Mouse (Mus musculus) ovary, postnatal 10 days (tissue): Measurements from ENCODE around the gene Akr1d1.

Source experiments
- DNase-seq: peaks from one replicate; pipeline ENCODE4 v3.0.0; 2022; ENCODE audit warnings: low spot score

Akr1d1 gene

GRCm38 (mm10) chr6:37529940-37530339 is at the start of gene Akr1d1:
TSS of gene Akr1d1 (plus strand) at chr6:37530173.
- no peak for DNase-seq

DNA sequence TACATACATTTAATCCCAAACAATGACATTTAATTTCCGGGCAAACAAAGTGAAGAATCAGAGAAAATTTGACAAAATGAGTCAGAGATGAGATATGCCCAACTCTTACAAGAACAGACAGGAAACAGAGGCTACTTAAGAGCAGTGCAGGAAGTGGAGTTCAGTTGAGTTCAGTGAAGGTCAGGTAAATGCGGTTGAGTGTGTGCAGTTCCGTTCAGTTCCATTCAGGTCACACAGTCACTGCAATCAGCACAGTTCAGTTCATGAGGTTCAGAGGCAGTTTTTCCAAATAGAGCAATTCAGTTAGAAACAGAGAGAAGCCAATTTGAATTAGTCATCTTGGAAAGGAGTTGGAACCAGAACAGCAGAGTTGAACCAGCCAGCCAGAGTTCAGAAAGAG is 48.8 kb upstream of the Akr1d1 start:
- DNase-seq = no peak

DNA sequence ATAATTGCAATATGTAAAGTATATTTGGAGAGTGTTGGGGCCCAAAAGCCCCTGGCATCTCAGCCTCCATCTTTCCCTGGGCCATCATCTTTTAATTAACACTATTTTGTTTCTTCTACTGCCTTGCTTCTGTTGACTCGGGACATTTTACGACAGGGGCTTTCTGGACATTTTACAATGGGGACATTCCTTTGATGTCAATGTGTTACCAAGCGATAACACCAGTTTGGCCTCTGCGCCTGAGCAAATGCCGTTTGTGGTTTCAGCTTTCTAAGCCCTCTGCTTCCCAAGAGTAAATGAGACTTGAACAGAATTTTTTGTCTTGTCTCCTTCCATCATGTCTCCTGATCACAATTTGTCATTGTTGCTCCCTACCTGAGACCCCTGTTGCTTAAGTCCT is 46.7 kb upstream of the Akr1d1 start:
- no peak for DNase-seq

DNA sequence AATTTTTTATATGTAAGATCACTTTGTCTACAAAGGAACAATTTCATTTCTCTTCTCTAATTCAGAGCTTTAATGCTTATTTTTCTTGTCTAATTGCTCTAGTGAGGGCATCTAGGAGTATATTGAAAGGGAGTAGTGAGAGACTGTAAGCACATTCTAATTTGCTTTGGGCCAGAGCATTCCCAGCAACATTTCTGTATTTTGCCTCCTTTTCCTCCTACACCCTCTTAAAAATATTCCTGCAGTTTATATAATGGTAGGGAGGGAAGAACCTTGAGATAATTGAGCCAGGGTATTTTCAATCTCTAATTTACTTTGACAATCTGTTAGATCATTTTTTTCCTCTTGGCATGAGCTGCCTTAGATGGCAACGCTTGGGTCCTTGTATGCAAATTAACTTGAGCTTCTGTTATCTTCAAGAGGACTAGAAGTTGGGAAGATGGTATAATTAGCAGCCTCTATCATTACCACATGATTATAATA is 45.3 kb upstream of the Akr1d1 start:
- DNase-seq = no peak

- DNase-seq = no peak
Observed at GRCm38 (mm10) chr6:37486502-37486901, 43.5 kb upstream of the Akr1d1 start.

DNA sequence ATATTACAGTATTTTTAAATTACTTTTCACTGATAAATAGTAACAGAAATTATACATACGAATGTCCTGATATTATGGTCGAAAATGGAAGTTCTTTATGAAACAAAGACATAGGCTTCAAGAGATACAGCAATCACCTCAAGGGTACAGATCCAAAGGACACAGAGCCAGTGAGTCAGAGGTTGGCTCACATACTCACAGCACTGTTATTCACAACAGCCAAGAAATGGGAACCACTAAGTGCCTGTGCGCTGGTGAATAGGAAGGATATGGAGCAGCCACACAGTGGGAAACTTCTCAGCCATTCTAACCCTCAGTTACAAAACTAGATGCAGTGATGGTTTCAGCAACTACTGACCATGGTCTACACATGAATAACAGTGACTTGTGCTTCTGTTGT is 37.7 kb upstream of the Akr1d1 start:
- DNase-seq = no peak

DNA sequence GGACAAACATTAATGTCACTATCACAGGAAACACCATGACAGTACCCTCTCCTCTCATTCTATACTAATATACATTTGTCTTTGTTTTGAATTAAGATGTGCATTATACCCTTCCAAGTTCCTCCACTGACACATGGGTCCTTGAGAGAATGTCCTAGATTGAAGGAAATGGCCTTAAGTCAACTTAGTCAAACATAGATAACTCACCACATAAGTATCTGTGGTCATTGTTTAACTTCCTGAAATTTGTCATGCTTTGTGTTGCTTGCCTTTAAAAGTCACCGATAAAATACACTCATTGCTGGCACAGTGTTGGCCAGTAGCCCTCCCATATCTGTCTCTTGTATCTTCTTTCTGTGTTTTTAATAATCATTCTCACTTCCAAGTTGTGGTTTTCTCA is 35.0 kb upstream of the Akr1d1 start:
- no peak for DNase-seq

DNA sequence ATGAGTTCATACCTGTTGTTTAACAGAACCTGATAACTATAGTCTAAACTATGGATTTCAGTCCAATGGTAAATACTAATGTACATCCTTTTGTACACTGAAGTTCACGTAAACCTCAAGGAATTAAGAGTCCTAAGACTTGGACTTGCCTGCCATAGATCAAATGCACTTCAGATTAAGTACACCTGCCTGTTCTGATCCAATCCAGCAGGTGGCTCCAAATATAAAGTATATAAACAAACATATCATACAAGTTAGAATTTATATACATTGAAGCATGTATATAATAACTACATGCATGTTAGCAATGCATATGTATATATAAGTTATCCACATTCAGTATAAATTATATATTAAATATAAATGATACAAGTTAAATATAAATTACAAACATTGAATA is 33.1 kb upstream of the Akr1d1 start:
- DNase-seq = no peak

- DNase-seq = no peak
Observed at GRCm38 (mm10) chr6:37505588-37505987, 24.4 kb upstream of the Akr1d1 start.

DNA sequence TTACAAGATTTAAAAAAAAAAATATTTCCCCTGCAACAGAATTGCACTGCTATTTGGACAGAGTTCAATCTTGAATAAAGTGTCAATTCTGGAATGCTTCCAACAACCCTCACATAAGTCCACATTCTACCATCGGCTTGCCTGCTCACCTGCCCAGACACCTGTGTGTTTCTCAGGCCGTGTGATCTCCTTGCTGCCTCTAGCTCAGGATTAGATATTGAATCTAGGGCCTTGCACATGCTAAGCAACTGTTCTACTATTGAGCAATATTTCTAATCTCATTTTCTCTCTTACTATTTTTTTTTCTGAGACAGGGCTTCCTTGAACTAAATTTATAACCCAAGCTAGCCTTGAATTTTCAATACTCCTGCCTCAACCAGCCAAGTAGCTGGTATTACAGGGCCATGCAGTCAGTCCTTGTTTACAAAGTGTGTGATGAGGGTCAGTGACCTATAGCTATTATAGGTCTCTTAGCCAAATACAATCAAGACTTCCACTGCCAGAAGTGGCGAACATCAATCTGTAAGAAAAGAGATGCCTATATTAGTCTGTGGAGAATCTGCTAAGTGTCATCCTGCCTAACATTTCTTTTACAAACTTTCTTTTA is 23.0 kb upstream of the Akr1d1 start:
- no peak for DNase-seq

DNA sequence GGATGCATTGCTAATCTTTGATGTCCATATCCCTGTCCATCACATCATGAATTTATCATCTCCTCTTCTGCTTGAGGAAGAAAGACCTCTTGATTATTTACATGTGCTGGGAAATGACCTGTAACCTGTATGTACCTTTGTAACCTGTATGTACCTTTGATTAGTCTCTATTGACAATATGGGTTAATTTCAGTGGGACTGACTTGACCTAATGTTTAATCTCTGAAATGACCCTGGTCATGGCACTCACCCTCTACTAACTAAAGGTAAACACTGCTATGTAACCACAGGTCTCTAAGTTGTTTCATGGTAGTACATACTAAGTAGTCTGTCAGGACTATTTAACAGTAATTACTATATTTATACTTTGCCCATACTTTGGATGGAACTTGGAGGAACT is 19.2 kb upstream of the Akr1d1 start:
- no peak for DNase-seq

DNA sequence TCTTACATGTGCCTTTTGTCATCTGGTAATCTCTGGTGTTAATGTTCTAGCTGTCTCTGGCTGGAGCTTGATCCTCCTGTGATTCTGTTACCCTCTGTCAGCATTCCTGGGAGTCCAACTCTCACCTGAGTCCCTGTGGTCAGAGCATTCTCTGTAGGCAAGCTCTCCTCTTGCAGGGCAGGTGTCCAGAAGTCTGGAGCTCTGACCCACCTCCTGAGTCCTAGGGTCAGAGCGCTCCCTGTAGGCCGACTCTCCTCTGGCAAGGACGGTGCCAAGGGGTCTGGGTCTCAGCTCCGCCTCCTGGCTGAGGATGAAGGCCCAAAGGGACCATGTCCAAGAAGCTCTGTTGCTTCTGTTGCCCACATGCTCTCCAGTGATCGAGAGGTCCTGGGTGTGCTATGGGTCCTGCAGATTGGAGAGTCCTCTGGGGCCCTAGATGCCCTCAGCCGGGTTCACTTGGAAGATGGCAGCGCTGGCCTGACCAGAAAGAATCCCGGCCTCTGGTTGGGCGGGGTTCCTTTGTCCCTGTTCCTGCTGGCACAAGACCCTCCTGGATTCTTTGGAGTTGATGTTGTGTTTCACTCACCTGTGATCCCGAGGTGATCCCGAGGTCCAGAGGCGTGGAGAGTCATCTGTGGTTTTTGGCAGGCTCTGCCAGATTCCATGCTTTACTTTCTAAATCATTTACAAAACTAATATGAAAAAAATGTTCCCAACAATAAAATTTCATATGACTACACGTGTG is 9.2 kb upstream of the Akr1d1 start:
- no peak for DNase-seq

DNA sequence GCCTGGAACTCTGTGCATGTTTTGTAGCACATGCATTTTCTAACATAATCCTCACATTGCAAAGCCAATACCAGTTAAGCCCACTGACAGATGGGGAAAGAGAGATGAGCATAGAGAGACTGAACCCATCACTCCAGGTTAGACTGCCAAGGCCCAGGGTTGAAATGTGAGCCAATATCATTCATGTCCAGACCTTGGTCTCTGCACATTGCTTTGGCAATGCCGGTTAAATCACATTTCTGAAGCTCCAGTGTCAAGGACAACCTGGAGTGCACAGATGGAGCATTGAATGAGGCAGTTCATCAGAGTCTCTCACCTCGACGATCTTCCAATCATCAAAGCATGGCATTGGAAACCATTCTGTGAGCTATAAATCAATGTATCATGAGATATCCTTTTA is 2.1 kb downstream of the Akr1d1 start:
- DNase-seq = no peak

DNA sequence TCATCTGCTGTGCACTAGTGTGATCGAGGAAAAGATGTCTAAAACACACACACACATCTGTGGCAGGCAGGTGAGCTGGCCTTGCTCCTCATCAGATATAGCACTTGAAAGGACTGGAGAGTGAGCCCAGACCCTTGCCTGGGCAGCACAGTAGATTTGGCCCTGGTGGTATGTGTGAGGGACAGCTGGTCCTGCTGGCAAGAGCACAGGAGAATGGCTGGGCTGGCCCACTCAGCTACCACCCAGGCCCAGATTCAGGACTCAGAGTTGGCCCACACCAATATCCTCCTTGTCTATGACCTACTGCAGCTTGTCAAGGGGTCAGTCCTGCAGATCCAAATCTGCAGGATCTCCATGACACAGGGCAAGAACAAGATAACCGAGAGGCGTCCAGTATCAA is 6.9 kb downstream of the Akr1d1 start:
- DNase-seq = no peak

DNA sequence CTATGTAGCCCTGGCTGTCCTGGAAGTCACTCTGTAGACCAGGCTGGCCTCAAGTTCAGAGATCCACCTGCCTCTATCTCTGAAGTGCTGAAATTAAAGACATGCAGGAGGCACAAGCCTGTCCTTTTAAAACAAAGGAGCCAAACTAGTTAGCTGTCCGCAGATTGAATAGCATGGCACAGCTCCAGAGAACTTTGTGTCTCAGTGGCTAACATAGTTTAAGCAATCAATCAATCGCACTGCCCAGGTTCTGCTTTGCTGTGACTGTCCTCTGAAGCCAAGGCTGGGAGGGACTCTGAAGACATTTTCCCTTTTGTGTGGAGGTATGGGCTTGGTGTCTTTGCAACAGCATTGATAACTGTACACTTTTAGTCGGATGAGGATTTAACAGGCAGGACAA is 7.8 kb downstream of the Akr1d1 start:
- DNase-seq = no peak

DNA sequence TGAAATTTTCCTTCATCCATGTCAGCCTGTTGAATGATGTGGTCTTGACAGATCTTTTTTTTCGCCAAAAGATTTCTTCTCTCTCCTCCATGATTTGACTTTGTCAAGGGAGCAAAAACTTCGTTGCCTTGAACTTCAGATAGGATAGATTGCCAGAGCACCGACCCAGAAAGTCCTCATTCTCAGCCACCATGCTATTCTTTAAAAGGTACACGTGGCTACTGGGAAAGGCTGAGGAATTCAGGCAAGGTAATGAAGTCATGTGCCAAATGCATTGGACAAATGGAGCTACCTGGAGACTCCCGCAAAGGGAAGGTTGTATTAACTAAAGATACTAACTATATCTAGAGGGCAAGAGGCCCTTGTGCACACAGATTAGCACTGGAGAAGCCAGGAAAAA is 8.8 kb downstream of the Akr1d1 start:
- DNase-seq = no peak

DNA sequence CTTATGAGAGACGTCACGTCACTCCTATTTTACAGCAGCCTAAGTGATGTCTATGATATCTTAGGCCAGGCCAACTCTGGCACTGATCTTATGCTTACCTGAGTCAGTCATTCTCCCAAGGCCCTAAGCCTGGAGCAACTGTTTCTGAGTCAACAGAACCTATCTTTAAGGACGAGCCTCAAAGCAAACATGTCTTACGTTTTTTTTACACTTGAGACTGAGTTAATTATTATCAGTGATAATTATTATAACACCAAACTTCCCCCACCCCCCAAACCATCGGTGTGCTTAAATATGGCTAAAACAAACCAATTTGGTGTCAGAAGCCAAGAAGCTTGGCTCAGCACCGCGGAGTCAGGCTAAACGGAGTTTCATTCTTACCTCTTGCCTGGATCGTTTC is 9.4 kb downstream of the Akr1d1 start:
- DNase-seq = no peak

- DNase-seq = no peak
Observed at GRCm38 (mm10) chr6:37540113-37540512, 10.1 kb downstream of the Akr1d1 start.

GRCm38 (mm10) chr6:37541171-37541570 is 11.2 kb downstream of the Akr1d1 start:
- no peak for DNase-seq

DNA sequence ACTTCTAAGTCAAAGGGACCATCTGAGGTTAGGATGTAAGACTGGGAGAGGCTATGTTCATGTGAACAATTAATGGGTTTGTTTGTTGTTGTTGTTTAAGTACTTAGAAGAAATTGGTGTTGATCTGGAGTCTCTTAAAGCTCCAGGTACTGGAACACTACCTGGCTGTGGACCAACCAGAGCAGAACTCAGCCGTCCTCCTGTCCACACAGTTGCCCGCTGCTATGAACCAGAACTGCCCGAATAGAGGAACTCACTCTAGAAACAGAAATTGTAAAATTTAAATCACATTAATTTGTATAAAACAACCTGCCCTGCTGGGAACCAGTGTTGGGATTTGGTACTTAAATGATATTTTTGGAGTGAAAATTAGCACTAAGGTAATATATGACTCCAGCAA is 12.2 kb downstream of the Akr1d1 start:
- no peak for DNase-seq

DNA sequence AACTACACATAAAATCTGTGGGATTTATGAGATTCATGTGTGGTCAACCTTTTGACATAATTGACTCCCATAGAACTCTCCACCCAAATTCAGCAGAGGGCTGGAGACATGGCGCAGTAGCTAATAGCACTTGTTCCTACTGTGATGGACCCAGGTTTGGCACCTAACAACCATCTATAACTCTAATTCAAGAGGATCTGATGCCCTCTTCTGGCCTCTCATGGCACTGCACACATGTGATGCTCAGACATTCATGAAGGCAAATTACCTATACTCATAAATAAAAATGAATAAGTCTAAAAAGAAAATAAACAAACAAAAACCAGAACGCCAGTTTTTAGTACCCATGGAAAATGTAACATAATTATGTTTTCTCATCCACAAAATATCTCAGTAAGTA is 22.8 kb downstream of the Akr1d1 start:
- DNase-seq = no peak

DNA sequence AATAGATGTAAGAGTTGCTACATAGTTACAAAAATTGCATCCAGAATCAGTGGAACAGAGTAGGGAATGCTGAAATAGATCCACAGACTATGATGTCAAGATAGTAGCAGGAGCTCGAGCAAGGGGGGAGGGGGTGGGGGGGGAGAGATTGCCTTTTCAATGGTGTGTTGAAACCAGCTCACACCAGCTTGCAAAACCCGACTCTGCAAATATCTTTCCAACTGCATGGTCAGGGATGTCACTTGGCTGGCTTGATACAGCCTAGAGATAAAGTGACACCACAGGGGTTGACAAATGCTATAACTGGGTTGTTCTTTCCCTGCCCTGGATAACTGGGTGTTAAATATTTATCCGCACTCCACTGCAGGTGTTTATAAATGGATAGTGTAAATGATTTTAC is 24.0 kb downstream of the Akr1d1 start:
- DNase-seq = no peak

DNA sequence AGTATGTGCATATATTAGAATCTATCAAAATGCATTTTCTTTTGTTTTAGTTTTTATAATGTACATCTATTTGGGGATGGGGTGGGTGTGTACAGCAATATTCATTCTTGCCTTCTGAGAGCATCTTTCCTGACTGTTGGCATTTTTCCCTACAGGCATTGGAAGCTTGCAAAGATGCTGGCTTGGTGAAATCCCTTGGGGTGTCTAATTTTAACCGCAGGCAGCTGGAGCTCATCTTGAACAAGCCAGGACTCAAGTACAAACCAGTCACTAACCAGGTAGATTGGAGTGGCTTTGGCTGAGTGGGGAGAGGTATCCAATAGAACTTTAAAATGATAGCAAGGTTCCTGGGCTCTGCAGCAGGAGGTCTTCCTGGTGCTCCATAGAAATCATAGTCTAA is 24.4 kb downstream of the Akr1d1 start:
- no peak for DNase-seq

DNA sequence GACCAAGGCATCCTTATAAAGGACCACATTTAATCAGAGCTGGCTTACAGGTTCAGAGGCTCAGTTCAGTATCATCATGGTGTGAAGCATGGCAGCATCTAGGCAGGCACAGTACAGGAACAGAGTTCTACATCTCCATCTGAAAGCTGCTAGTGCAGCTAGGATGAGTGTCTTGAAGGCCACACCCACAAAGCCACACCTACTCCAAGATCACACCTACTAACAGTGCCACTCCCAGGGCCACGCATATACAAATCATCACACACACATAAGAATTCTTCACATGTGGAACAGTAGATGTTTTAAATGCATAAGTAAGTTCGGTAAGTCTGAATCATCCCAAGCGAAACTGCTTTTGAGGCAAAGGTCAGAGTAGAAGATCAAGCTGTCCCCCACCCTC is 33.9 kb downstream of the Akr1d1 start:
- no peak for DNase-seq
